Mouse (Mus musculus): ENCODE measurements around the gene Gm17428. TPM values are rescaled to one million over a fixed set of nuclear protein-coding genes. Genes with fewer than 3 reads are reported as not detected.

Gene Gm17428
- total and polyA plus RNA-seq, 3 experiments, result not detected

DNA sequence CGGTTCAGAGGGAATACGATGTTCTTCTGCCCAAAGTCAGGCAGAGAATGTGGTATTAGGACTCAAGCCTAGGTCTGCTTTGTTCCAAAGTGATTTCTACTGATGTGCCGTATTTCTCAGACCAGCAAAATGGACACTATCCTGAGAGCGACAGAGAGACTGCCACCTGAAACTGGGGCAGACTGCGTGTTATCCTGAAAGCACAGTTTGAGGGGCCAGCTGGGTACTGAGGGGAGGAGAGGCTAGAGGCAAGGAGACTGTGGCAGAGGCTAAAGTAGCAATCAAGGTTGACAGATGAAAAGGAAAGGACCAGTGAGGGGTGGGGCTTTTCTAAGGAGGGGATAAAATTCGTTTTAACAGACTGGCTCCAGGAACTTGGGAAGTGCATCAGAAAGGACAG is 24.1 kb downstream of the Gm17428 start:
- no peak overlapping the region for H3K4me3 ChIP-seq (ENCODE audit: control insufficient read depth in 1 of 2, insufficient read depth in 1 of 2, low read depth in 2 of 2, low read length in 2 of 2)
- no peaks in the 10 kb centered on the region; the same call in 1 of the 2 replicates for H3K79me2 ChIP-seq (ENCODE audit: control insufficient read depth, insufficient read depth, low read length, poor library complexity)
- DNase-seq (ENCODE audit: low read depth, low spot score), result no peak
- peaks cover 2 to 35% of the 10 kb centered on the region in 2 experiments; a peak in 3 of 4 replicates for H3K4me1 ChIP-seq (ENCODE audit: control insufficient read depth in 1 of 2, insufficient read depth in 2 of 2, low read length in 2 of 2)
- H3K9me3 ChIP-seq (replicated peaks; ENCODE audit: insufficient read depth, low read length), result no peaks in the 10 kb centered on the region
- peaks cover 0 to 2% of the 10 kb centered on the region in 2 experiments for H3K27me3 ChIP-seq (ENCODE audit: control insufficient read depth in 1 of 2, insufficient read depth in 2 of 2, low read length in 2 of 2)
- H3K27ac ChIP-seq (ENCODE audit: control insufficient read depth, low read depth, low read length), result no peak overlapping the region
- TF ChIP-seq GATA1 (IDR thresholded peaks at IDR 0.05; ENCODE audit: low read depth, low read length) (no peak), POLR2A (IDR thresholded peaks at IDR 0.05; ENCODE audit: control insufficient read depth in 1 of 2, insufficient read depth in 1 of 2, low read depth in 1 of 2, low read length in 2 of 2, poor library complexity in 1 of 2) (no peak), MEF2A (IDR thresholded peaks at IDR 0.05; ENCODE audit: extremely low read depth, insufficient replicate concordance, low read depth, low read length, poor library complexity, severe bottlenecking) (no peak), ZMIZ1 (IDR thresholded peaks at IDR 0.05; ENCODE audit: low read depth, low read length) (no peak), ZKSCAN1 (IDR thresholded peaks at IDR 0.05; ENCODE audit: low read depth, low read length) (no peak), CHD1 (IDR thresholded peaks at IDR 0.05; ENCODE audit: low read depth, low read length) (no peak), BHLHE40 (IDR thresholded peaks at IDR 0.05; ENCODE audit: borderline replicate concordance, low read depth, low read length) (no peak), JUND (IDR thresholded peaks at IDR 0.05; ENCODE audit: low read depth, low read length) (no peak), HCFC1 (IDR thresholded peaks at IDR 0.05; ENCODE audit: low read depth, low read length) (no peak), CHD2 (IDR thresholded peaks at IDR 0.05; ENCODE audit: low read length) (no peak), POLR2AphosphoS2 (IDR thresholded peaks at IDR 0.05; ENCODE audit: low read length) (no peak)
- peaks cover 0 to 9% of the 10 kb centered on the region in 2 experiments; a peak in 2 of 4 replicates for H3K36me3 ChIP-seq (ENCODE audit: control insufficient read depth in 1 of 2, insufficient read depth in 2 of 2, low read length in 2 of 2)
- H3K9ac ChIP-seq (ENCODE audit: control insufficient read depth, low read depth, low read length, poor library complexity, severe bottlenecking), result no peak overlapping the region

DNA sequence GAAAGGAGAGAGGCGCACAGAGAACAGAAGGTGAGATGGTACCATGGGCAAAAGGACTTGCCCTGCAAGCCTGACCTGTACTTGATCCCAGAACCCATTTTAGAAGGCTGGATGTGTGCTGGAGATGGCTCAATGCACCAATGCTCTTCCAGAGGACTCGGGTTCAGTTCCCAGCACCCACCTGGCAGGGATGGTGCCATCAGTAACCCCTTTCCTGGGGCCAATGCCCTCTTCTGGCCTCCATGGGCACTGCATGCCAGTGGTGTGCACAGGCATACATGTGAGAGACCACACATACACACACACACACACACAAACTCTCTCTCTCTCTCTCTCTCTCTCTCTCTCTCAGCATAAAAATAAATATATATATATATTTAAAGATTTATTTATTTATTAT is 24.7 kb downstream of the Gm17428 start:
- H3K9ac ChIP-seq (ENCODE audit: control insufficient read depth, low read depth, low read length, poor library complexity, severe bottlenecking), result no peak overlapping the region
- peaks cover 2 to 35% of the 10 kb centered on the region in 2 experiments; a peak in 3 of 4 replicates for H3K4me1 ChIP-seq (ENCODE audit: control insufficient read depth in 1 of 2, insufficient read depth in 2 of 2, low read length in 2 of 2)
- no peaks in the 10 kb centered on the region for H3K9me3 ChIP-seq (replicated peaks; ENCODE audit: insufficient read depth, low read length)
- H3K36me3 ChIP-seq (ENCODE audit: control insufficient read depth in 1 of 2, insufficient read depth in 2 of 2, low read length in 2 of 2), result peaks cover 0 to 9% of the 10 kb centered on the region in 2 experiments; a peak in 2 of 4 replicates
- no peaks in the 10 kb centered on the region for H3K79me2 ChIP-seq (ENCODE audit: control insufficient read depth, insufficient read depth, low read length, poor library complexity)
- no peak overlapping the region for H3K27ac ChIP-seq (ENCODE audit: control insufficient read depth, low read depth, low read length)
- H3K4me3 ChIP-seq (ENCODE audit: control insufficient read depth in 1 of 2, insufficient read depth in 1 of 2, low read depth in 2 of 2, low read length in 2 of 2), result no peak overlapping the region
- H3K27me3 ChIP-seq (ENCODE audit: control insufficient read depth in 1 of 2, insufficient read depth in 2 of 2, low read length in 2 of 2), result peaks cover 0 to 2% of the 10 kb centered on the region in 2 experiments
- DNase-seq (ENCODE audit: low read depth, low spot score), result no peak
- peak in 2 of 3 experiments; percentile 16 to 41; a peak in 4 of 6 replicates for TF ChIP-seq CTCF (IDR thresholded peaks at IDR 0.05 in 2 of 3, conservative IDR thresholded peaks at IDR 0.05 in 1 of 3; ENCODE audit: control insufficient read depth in 1 of 3, insufficient read depth in 1 of 3, low read depth in 2 of 3, low read length in 3 of 3, poor library complexity in 1 of 3, severe bottlenecking in 1 of 3)
- no peak for TF ChIP-seq MEF2A (IDR thresholded peaks at IDR 0.05; ENCODE audit: extremely low read depth, insufficient replicate concordance, low read depth, low read length, poor library complexity, severe bottlenecking)

DNA sequence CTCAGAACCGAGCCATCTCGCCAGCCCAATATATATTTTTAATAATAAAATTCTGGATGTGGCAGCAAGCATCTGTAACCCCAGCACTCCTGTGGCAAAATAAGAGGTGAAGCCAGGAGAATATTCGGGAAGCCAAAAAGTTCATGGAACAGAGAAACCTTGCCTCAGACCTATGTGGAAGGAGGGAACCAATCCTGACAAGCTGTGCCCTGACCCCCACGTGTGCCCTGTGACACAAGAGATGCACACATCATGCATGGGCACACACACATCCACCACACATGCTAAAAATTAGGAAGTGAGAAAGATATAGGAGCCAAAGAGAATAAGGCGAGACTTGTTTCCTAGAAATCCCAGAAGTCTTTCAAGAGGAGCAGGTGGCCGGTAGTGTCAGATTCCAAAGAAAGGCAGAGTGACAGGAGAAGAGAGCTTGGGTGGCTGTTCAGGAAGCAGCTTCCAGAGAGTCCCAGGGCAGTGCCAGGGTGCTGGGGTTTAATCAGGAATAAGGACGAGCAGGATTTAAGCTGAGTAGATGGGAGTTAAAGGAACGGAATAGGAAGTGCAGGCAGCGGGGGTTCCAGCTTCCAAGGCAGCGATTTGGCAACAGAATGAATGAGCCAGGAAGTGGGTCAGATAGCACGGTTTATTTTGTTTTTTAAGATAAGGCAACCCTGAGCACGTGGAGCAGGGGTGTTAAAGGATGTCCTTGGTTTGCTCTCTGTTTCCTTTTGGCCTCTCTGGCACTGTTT is 25.4 kb downstream of the Gm17428 start:
- H3K9ac ChIP-seq (ENCODE audit: control insufficient read depth, low read depth, low read length, poor library complexity, severe bottlenecking), result no peak overlapping the region
- no peak overlapping the region for H3K27ac ChIP-seq (ENCODE audit: control insufficient read depth, low read depth, low read length)
- H3K27me3 ChIP-seq (ENCODE audit: control insufficient read depth in 1 of 2, insufficient read depth in 2 of 2, low read length in 2 of 2), result peaks cover 0 to 2% of the 10 kb centered on the region in 2 experiments
- no peaks in the 10 kb centered on the region for H3K9me3 ChIP-seq (replicated peaks; ENCODE audit: insufficient read depth, low read length)
- no peaks in the 10 kb centered on the region for H3K79me2 ChIP-seq (ENCODE audit: control insufficient read depth, insufficient read depth, low read length, poor library complexity)
- H3K4me3 ChIP-seq (ENCODE audit: control insufficient read depth in 1 of 2, insufficient read depth in 1 of 2, low read depth in 2 of 2, low read length in 2 of 2), result no peak overlapping the region
- peak; percentile 32 for DNase-seq (ENCODE audit: low read depth, low spot score)
- H3K4me1 ChIP-seq (ENCODE audit: control insufficient read depth in 1 of 2, insufficient read depth in 2 of 2, low read length in 2 of 2), result peaks cover 2 to 35% of the 10 kb centered on the region in 2 experiments; a peak in 3 of 4 replicates
- H3K36me3 ChIP-seq (ENCODE audit: control insufficient read depth in 1 of 2, insufficient read depth in 2 of 2, low read length in 2 of 2), result peaks cover 0 to 9% of the 10 kb centered on the region in 2 experiments; a peak in 2 of 4 replicates
- TF ChIP-seq UBTF (IDR thresholded peaks at IDR 0.05; ENCODE audit: borderline replicate concordance, insufficient read depth, low read depth, low read length) (no peak), KAT2A (conservative IDR thresholded peaks at IDR 0.05; ENCODE audit: low read depth, low read length) (no peak), RAD21 (IDR thresholded peaks at IDR 0.05; ENCODE audit: low read depth, low read length) (no peak), MAZ (IDR thresholded peaks at IDR 0.05; ENCODE audit: low read depth, low read length) (no peak), HCFC1 (IDR thresholded peaks at IDR 0.05; ENCODE audit: low read depth, low read length) (no peak), MXI1 (IDR thresholded peaks at IDR 0.05; ENCODE audit: low read depth, low read length) (peak; percentile 72), ZKSCAN1 (IDR thresholded peaks at IDR 0.05; ENCODE audit: low read depth, low read length) (no peak), JUND (IDR thresholded peaks at IDR 0.05; ENCODE audit: low read depth, low read length) (no peak), GATA1 (IDR thresholded peaks at IDR 0.05; ENCODE audit: low read depth, low read length) (peak; percentile 45; the same call in 1 of the 2 replicates), POLR2A (IDR thresholded peaks at IDR 0.05; ENCODE audit: control insufficient read depth in 1 of 2, insufficient read depth in 1 of 2, low read depth in 1 of 2, low read length in 2 of 2, poor library complexity in 1 of 2) (no peak), ZC3H11A (IDR thresholded peaks at IDR 0.05; ENCODE audit: low read depth, low read length) (no peak), ZMIZ1 (IDR thresholded peaks at IDR 0.05; ENCODE audit: low read depth, low read length) (no peak), SIN3A (IDR thresholded peaks at IDR 0.05; ENCODE audit: low read length) (peak; percentile 63), GABPA (IDR thresholded peaks at IDR 0.05; ENCODE audit: low read depth, low read length) (no peak), TBP (IDR thresholded peaks at IDR 0.05; ENCODE audit: low read depth, low read length) (no peak), MEF2A (IDR thresholded peaks at IDR 0.05; ENCODE audit: extremely low read depth, insufficient replicate concordance, low read depth, low read length, poor library complexity, severe bottlenecking) (no peak), POLR2AphosphoS5 (IDR thresholded peaks at IDR 0.05; ENCODE audit: borderline replicate concordance, low read depth, low read length) (no peak)

Measured in MEL (cell line).